Mouse (Mus musculus): ENCODE measurements at regions not wholly inside any gene's neighbourhood (a gene's known extent, or its start where the extent isn't known, plus 50 kb on each side); places are given as distances from the start of the nearest gene placed in this dataset.
"Not testable (repeated sequence)": the region's sequence is repeated elsewhere in the genome, so short reads cannot be mapped to it uniquely, and the experiment has no call there.

DNA sequence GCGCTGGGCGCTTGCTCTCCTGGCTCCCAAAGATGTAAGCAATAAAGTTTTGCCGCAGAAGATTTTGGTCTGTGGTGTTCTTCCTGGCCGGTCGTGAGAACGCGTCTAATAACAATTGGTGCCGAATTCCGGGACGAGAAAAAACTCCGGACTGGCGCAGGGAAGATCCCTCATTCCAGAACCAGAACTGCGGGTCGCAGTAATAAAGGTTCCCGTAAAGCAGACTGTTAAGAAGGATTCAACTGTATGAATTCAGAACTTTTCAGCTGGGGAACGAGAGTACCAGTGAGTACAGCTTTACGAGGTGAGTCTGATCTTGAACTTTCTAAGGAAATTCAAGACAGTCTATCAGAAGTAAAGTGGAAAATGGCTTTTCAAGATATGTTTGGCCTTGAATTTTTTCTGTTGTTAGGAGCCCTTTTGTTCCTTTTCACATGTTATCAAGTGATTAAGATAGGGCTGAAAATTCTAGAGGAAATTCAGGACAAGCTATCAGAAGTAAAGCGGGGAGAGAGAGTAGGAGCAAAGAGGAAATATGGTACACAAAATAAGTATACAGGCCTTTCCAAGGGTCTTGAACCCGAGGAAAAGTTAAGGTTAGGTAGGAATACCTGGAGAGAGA is 76.4 kb downstream of the Dusp6 start:
- TF ChIP-seq TAL1, GATA1 (IDR thresholded peaks at IDR 0.05; ENCODE audit: low read length): not testable (repeated sequence)
